Mouse (Mus musculus) natural killer cell, adult 2 months (primary cell): ENCODE measurements at regions not wholly inside any gene's neighbourhood (a gene's known extent, or its start where the extent isn't known, plus 50 kb on each side); places are given as distances from the start of the nearest gene placed in this dataset.
A peak's percentile ranks its signal among the peaks of the same experiment; 100 is the strongest.

Source experiments
- DNase-seq, 2 experiments: peaks; one replicate each; pipeline ENCODE4 v3.0.0; 2022; ENCODE audit warnings: low spot score in 2 of 2

DNA sequence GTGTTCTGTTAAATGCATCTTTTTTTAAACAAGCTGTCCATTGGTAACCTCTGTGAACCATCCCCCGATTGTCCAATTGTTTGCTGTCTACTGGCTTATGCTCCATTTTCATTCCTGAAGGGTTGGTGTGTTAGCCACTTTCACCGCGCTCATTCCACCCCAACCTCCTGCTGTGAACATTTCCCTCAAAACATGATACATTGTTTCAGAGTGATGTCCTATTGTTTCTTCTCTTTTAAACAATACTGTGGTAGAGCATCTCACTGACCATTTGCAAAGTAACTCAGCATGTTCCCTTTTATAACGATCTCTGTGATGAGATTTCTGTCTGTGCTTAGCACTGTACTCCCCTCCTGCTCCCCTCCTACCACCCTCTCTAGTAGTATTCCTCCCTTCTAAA, 240.1 kb downstream of the Irs2 start:
- DNase-seq: no peak

- DNase-seq: no peak
These were observed 244.4 kb downstream of the Irs2 start for GRCm38 (mm10) chr8:10763907-10764306.

GRCm38 (mm10) chr8:10761694-10762305, 246.5 kb downstream of the Irs2 start:
- no peak for DNase-seq

DNA sequence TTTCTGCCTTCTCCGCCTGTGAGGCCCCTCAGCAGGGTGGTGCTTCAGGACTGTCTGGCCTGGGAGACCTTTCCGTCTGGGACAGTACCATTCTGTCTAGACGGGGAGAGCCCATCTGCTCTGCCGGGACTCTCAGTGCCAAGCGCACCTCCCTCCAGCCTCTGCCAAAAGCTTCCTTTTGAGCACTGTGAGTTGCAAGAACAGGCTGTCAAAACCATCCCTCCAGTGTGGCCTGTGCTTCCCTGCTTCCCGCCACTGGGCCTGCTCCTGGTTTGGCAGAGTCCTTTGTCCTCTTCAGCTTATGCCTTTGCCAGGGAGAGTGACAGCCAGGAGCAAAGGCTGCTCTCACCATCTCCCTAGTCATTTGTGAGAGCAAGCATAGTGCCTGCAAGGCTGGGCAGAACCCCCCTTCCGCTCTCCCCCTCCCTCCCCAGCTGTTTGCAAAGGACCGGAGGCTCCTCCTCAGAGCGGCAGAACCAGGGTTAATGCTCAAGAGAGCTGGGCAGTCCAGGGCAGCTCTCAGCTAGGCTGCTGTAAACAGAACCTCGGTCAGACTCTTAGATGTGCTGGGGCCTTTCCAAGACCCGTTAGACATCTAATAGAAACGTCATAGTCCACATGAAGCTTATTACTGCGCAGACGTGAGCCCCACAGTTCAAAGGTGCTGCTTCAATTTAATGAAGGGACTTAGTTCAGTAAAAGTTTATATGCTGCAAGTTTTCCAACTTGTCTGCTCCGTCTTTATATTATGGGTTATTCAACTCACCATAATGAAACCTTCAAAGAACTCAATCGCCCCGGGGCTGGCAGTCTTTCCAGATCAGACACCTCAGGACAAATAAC, 247.2 kb downstream of the Irs2 start:
- no peak for DNase-seq

DNA sequence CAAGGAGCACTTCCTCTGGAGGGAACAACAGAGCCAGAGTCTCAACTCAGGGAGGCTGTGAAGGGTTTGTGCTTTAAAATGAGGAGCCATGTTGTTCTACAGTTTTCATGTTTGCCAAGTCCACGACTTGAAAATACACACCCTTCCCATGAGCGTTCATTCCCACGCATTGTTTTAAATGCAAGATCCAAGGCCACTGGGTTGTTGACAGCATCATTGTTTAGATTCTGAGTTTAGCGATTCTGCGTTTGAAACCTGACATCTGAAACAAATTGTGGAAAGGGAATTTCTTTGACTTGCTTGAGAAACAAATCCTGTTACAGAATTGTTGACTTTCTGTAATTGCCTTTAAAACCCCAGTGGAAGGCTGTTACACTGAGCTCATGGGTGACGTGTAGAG, 248.0 kb downstream of the Irs2 start:
- DNase-seq: no peak

- no peak for DNase-seq
These were observed 250.1 kb downstream of the Irs2 start for GRCm38 (mm10) chr8:10758151-10758550.

GRCm38 (mm10) chr8:10754986-10755308, 253.3 kb downstream of the Irs2 start:
- no peak for DNase-seq

- no peak for DNase-seq
These were observed 253.8 kb downstream of the Irs2 start for GRCm38 (mm10) chr8:10754232-10754985.

DNA sequence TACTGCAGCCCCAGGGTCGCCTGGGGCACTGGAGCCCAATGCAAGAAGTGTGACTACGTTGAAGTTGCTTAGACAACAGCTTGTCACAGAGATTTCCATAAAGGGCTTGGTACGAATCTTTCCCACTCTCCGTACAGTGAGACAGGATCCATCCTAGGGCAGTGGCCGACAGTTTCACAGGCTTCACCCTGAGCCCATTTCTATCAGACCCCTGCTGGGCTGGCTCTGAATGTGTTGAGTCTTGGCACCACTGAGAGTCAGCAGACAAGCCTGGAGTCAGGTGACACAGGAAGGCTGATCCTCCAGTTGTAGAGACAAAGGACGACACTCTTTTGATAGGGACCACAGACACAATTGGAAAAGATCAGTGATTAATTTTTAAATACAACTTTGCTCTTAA, 255.2 kb downstream of the Irs2 start:
- no peak for DNase-seq

- no peak for DNase-seq
These were observed 261.1 kb downstream of the Irs2 start for GRCm38 (mm10) chr8:10747150-10747549.

DNA sequence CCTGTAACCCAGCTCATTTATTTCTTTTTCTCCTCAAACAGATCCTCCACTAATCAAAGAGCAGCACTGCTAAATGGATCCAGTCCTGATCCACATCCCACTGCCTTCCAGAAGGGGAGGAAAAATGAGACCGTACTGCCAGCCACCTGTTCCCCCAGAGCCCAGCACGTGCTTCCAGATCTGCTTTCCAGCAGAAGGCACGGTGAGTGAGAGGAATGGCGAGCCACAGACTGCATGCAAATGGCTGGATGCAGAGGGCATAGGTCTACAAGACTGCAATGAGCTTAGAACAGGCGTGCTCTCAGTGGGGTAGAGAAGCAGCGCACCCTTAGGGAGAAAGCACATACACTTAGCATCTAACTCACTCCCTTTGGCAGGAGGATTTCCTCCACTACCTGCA, 265.0 kb downstream of the Irs2 start:
- no peak for DNase-seq

DNA sequence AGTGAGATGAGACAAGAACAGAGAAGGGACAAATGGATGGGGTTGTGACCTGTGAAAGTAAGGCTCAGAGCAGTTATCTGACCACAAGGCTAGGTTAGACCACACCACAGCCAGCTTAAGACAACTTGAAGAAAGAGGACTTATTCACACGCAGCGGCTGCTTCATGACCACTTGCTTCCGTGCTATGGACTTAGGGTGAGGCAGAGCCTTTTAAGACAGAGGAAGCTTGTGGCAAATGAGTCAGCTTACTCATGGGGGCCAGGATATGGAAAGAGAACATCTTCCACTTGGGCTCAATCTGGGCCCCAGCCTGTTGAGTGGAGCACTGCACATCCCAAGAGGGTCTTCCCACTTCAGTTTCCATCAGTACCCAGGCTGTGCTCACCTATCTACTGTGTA, 267.4 kb downstream of the Irs2 start:
- peak in 1 of 2 experiments; percentile 4 for DNase-seq

GRCm38 (mm10) chr8:10738486-10739081, 269.7 kb downstream of the Irs2 start:
- DNase-seq: no peak

GRCm38 (mm10) chr8:10734746-10735145, 273.5 kb downstream of the Irs2 start:
- no peak for DNase-seq

DNA sequence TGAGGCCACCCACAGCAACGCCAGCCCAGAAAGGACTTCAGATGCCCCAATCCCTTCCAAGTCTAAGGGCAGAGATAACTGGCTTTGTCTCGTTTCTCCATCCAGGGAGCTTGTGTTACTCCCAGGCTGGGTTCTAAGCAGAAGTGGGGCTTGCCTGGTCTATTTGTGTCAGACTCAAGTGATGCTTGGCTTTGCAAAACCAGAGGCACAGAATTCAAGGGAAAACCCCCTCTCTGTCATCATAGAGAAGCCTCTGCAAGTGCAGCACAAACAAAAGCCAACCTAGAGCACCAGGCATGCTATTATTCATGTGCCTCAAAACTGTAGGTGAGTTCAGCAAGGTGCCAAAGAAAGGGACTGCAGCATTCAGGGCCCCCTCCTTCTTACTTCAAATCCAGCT, 284.9 kb downstream of the Irs2 start:
- DNase-seq: no peak

DNA sequence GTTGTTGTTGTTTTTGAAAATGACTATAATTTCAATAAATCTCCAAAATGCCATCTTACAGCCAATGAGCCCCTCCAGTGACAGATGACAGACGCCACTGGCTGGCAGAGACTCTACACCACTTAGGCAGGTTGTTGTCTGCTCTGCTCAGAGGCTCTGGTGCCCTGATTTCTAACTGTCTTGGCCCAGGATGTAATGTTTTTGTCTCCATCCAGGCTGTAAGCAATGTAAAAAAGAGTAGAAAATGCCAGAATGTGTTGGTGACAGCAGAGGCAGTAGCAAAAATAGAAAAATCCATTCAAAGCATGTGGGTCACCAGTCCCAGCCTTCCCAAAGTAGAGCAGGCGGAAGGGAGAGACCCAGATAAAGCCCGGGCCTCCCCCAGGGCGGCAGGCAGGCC, 285.5 kb downstream of the Irs2 start:
- no peak for DNase-seq

GRCm38 (mm10) chr8:10722342-10722741, 285.9 kb downstream of the Irs2 start:
- DNase-seq: no peak

GRCm38 (mm10) chr8:10721146-10721862, 287.0 kb downstream of the Irs2 start:
- DNase-seq: no peak

GRCm38 (mm10) chr8:10720398-10720797, 287.9 kb downstream of the Irs2 start:
- DNase-seq: no peak

DNA sequence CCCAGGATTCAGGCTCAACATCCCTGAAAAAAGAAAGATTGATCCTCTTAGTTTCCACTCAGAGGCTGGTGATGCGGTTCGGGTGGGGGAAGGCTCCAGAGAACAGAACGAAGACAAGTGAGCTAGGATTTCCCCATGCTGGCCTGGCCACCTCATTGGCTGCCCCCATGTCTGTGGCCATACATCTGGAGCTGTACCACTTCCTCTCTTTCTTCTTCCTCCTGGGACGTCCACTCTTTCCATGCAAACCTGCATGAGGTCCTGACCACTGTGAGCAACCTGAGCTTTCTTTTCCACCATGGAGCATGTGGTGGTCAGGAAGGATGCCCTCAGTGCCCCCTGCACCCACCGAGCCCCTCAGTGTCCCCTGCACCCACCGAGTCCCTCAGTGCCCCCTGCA, 288.8 kb downstream of the Irs2 start:
- DNase-seq: no peak

- DNase-seq: no peak
These were observed 291.0 kb downstream of the Irs2 start for GRCm38 (mm10) chr8:10717297-10717696.

GRCm38 (mm10) chr8:10716161-10716560, 292.1 kb downstream of the Irs2 start:
- no peak for DNase-seq
